Mouse (Mus musculus) myocyte (in vitro differentiated cells): ENCODE results near the gene Clk4. TPM values are rescaled to one million over a fixed set of nuclear protein-coding genes. Genes with fewer than 3 reads are reported as not detected.

Experiments used
- H3K27me3 ChIP-seq: one replicate; pipeline ENCODE4 v1.6.1; 2011; ENCODE audit not compliant: control insufficient read depth, insufficient read depth, insufficient read length
- H3K36me3 ChIP-seq: one replicate; pipeline ENCODE4 v1.6.1; 2011; ENCODE audit not compliant: control insufficient read depth, insufficient read depth
- H3K4me2 ChIP-seq: one replicate; pipeline ENCODE4 v1.6.1; 2011; ENCODE audit warnings: low read depth, control low read depth
- H3K4me3 ChIP-seq: one replicate; pipeline ENCODE4 v1.5.1; 2011; ENCODE audit warnings: mild to moderate bottlenecking, control low read depth, moderate library complexity
- H3K79me2 ChIP-seq: one replicate; pipeline ENCODE4 v1.6.1; 2011; ENCODE audit not compliant: control insufficient read depth, insufficient read depth
- H3ac ChIP-seq: one replicate; pipeline ENCODE4 v1.6.1; 2011; ENCODE audit not compliant: control insufficient read depth, insufficient read length
- CEBPB ChIP-seq: IDR thresholded peaks from 2 replicates; pipeline ENCODE4 v1.6.1; 2011; ENCODE audit warnings: mild to moderate bottlenecking, moderate library complexity; ENCODE audit not compliant: poor library complexity, insufficient read depth, severe bottlenecking
- E2F4 ChIP-seq: IDR thresholded peaks from one replicate; pipeline ENCODE4 v1.6.1; 2011; ENCODE audit warnings: mild to moderate bottlenecking, control low read depth, moderate library complexity; ENCODE audit not compliant: insufficient read depth
- MAX ChIP-seq: IDR thresholded peaks from one replicate; pipeline ENCODE4 v1.6.1; 2011; ENCODE audit warnings: low read depth, mild to moderate bottlenecking, control low read depth
- MYOD1 ChIP-seq, 3 experiments: IDR thresholded peaks; one replicate each; pipeline ENCODE4 v1.6.1; 2011; ENCODE audit warnings: control low read depth in 2 of 3, low read depth in 2 of 3, mild to moderate bottlenecking in 2 of 3, moderate library complexity in 1 of 3; ENCODE audit not compliant: insufficient read length in 2 of 3, control insufficient read depth in 1 of 3
- MYOG ChIP-seq, 3 experiments: IDR thresholded peaks; one replicate each; pipeline ENCODE4 v1.6.1; 2011; ENCODE audit warnings: control low read depth in 2 of 3, low read depth in 2 of 3, mild to moderate bottlenecking in 2 of 3; ENCODE audit not compliant: insufficient read length in 2 of 3, control insufficient read depth in 1 of 3, insufficient read depth in 1 of 3
- POLR2A ChIP-seq: IDR thresholded peaks from one replicate; pipeline ENCODE4 v1.6.1; 2011; ENCODE audit warnings: low read depth, mild to moderate bottlenecking, control low read depth, moderate library complexity; ENCODE audit not compliant: insufficient read length
- POLR2AphosphoS2 ChIP-seq: IDR thresholded peaks from one replicate; pipeline ENCODE4 v1.6.1; 2011; ENCODE audit warnings: low read depth, control low read depth; ENCODE audit not compliant: insufficient read length
- REST ChIP-seq: IDR thresholded peaks from one replicate; pipeline ENCODE4 v1.6.1; 2011; ENCODE audit warnings: mild to moderate bottlenecking, control low read depth, moderate library complexity; ENCODE audit not compliant: insufficient read depth, insufficient read length
- SRF ChIP-seq: IDR thresholded peaks from one replicate; pipeline ENCODE4 v1.6.1; 2011; ENCODE audit warnings: low read depth; ENCODE audit not compliant: control insufficient read depth, insufficient read length
- TCF12 ChIP-seq: IDR thresholded peaks from one replicate; pipeline ENCODE4 v1.6.1; 2011; ENCODE audit warnings: mild to moderate bottlenecking, control low read depth; ENCODE audit not compliant: poor library complexity, insufficient read depth, severe bottlenecking
- TCF3 ChIP-seq: IDR thresholded peaks from one replicate; pipeline ENCODE4 v1.6.1; 2011; ENCODE audit warnings: low read depth, control low read depth; ENCODE audit not compliant: insufficient read length
- USF1 ChIP-seq: IDR thresholded peaks from one replicate; pipeline ENCODE4 v1.6.1; 2011; ENCODE audit warnings: low read depth, mild to moderate bottlenecking, control low read depth, moderate library complexity
- polyA plus RNA-seq: library from polyadenylated mRNA; unstranded; fragments of >200 nt; fragmentation: generic; extraction: Trizol; gene quantifications from one replicate; pipeline ENCODE4 v1.2.1, GENCODE M21; 2012; ENCODE audit warnings: missing spikeins

The Clk4 gene
- 12.4 TPM for polyA plus RNA-seq

DNA sequence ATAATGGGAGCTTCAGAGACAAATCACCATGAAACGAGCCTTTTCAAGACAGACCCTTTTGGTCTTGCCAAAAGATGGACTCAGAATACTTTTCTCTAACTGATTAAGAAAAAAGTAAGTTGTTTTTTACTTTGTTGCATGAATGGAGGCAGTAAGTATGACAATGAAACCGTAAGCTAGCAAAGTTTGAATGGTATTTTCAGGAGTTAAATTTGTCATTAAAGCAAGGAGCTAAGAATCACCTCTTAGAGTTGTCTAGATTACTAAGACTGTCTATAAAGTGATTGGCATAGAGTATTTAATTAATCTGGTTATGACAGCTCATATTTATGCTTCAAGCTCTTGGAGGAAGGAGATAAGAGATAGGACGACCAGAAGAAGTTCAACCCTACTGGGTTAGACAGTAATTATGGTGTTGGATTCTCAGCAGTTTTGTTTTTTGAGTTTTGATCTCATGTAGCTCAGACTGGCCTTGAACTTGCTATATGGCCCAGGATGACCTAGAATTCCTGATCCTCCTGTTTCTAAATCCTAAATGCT, at the start of gene Clk4:
Gene Clk4 (plus strand): TSS at position 51 of the 540 bp plus-strand sequence.
- Histone ChIP-seq H3K4me2 (peak within 1 kb of the TSS; percentile 91), H3K79me2 (peaks cover 36% of the 10 kb centered on the region), H3K27me3 (peaks cover 5% of the 10 kb centered on the region), H3K36me3 (peaks cover 3% of the 10 kb centered on the region), H3K4me3 (peak within 1 kb of the TSS; percentile 90), H3ac (peak within 1 kb of the TSS; percentile 76)
- TF ChIP-seq MAX (no peak), TCF12 (no peak), MYOG (IDR thresholded peaks at IDR 0.05; ENCODE audit: control insufficient read depth in 1 of 3, insufficient read depth in 1 of 3, insufficient read length in 2 of 3, low read depth in 2 of 3) (no peak), POLR2AphosphoS2 (no peak), TCF3 (no peak)

DNA sequence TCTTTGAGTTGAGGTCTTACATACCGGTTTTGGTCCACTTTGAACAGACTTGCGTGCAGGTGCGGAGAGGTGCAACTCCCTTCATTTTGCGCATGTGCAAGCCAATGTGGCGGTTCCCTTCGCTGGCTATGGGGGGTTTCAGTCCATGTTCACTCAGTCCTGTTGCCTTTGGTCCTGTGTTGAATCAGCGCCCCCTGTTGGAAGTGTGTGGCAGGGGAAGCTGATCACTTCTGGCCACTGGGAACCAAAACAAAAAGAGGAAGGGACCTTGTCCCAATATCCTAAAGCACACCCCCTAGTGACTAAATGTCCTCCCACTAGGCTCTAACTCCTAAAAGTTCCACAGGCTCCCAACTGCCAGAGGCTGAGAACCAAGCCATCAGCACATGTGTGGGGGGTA, 47.5 kb upstream of the Clk4 start:
- Histone ChIP-seq H3K36me3 (no peaks in the 10 kb centered on the region), H3K27me3 (peaks cover 4% of the 10 kb centered on the region), H3ac (no peak overlapping the region), H3K4me2 (no peak overlapping the region), H3K79me2 (no peaks in the 10 kb centered on the region), H3K4me3 (no peak overlapping the region)
- TF ChIP-seq TCF3 (no peak), MYOG (IDR thresholded peaks at IDR 0.05; ENCODE audit: control insufficient read depth in 1 of 3, insufficient read depth in 1 of 3, insufficient read length in 2 of 3, low read depth in 2 of 3) (no peak), E2F4 (no peak), POLR2A (no peak), REST (no peak), TCF12 (no peak), CEBPB (no peak), POLR2AphosphoS2 (no peak), MYOD1 (IDR thresholded peaks at IDR 0.05; ENCODE audit: control insufficient read depth in 1 of 3, insufficient read length in 2 of 3, low read depth in 2 of 3) (no peak), SRF (no peak), MAX (no peak), USF1 (no peak)

DNA sequence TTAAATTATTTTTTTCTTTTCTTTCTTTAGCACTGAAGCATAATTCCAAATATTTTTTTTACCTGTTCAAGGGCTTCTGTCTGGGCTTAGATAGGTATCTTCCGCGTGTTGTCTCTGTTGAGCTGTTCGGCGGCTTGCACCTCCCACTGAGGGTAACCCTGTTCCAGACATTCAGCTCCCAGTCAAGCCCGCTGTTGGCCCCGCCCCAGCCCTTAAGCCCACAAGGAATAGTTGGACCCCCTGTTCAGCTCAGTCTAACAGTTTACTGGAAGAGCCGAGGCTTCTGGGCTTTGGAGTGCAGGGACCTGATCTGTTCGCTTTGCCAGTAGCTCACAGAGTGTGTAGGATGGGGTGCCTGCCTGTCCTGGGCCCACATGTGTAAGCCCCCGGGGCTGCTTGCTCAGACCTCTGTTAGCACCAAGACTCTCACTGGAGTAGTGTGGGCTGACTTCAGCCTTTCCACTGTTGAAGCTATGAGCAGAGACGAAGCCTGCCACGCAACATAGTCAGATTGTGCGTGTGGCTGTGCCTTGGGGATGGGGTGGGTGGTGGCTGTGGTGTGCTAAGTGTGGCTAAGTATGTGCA, 42.0 kb upstream of the Clk4 start:
- Histone ChIP-seq H3K4me2 (no peak overlapping the region), H3ac (no peak overlapping the region), H3K4me3 (no peak overlapping the region), H3K27me3 (peaks cover 11% of the 10 kb centered on the region), H3K79me2 (no peaks in the 10 kb centered on the region), H3K36me3 (no peaks in the 10 kb centered on the region)
- TF ChIP-seq REST: no peak

DNA sequence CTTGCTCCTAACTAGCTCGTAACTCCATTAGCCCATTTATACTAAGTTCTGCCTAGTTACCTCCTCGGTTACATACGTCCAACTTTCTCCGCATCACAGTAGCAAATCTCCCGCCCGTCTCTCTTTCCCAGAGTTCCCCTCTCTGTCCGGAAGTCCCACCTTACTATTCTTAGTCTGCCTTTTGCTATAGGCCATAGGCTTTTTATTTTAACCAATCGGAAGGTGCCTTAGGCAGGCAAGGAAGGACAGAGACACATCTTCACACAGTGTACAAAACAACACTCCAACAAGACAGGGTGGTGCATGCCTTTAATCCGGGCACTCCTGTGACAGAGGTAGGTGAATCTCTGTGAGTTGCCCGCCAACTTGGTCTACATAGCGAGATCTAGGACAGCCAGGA, 41.2 kb upstream of the Clk4 start, which contains the start of gene Gm12569:
Gene Gm12569 (plus strand): TSS at position 166 of the 400 bp plus-strand sequence.
- TF ChIP-seq POLR2AphosphoS2 (no peak), MYOG (IDR thresholded peaks at IDR 0.05; ENCODE audit: control insufficient read depth in 1 of 3, insufficient read depth in 1 of 3, insufficient read length in 2 of 3, low read depth in 2 of 3) (no peak), TCF3 (no peak), E2F4 (no peak), REST (no peak), MAX (no peak), MYOD1 (IDR thresholded peaks at IDR 0.05; ENCODE audit: control insufficient read depth in 1 of 3, insufficient read length in 2 of 3, low read depth in 2 of 3) (no peak), SRF (no peak), TCF12 (no peak), USF1 (no peak), POLR2A (no peak)
- no peak within 1 kb of the TSS for H3K4me2 ChIP-seq
- no peaks in the 10 kb centered on the region for H3K79me2 ChIP-seq
- no peak within 1 kb of the TSS for H3K4me3 ChIP-seq
- no peaks in the 10 kb centered on the region for H3K36me3 ChIP-seq
- H3ac ChIP-seq: no peak within 1 kb of the TSS
- H3K27me3 ChIP-seq: peaks cover 10% of the 10 kb centered on the region

DNA sequence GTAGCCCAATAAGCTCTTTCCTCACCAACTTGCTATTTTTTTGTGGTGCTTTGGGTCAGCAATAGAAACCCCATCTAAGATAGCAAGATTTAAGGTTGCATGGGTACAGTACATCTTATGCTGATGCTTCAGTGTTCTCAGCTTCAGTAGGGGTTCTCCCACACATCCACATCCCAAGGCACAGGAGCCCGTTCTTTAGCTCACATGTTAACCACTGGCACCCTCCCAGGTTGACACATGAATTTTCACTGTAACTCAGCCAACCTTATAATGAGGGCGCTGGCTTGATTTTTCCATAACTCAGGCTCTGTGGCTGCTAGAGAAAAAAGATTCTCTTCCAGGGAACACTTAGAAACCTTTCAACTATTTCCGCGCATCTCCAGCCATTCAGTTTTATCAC, 34.4 kb upstream of the Clk4 start:
- Histone ChIP-seq H3K36me3 (no peaks in the 10 kb centered on the region), H3K79me2 (no peaks in the 10 kb centered on the region), H3ac (no peak overlapping the region), H3K4me2 (no peak overlapping the region), H3K27me3 (peaks cover 6% of the 10 kb centered on the region), H3K4me3 (no peak overlapping the region)
- TF ChIP-seq POLR2A (no peak), SRF (no peak), TCF3 (no peak), TCF12 (no peak), MAX (no peak), MYOG (IDR thresholded peaks at IDR 0.05; ENCODE audit: control insufficient read depth in 1 of 3, insufficient read depth in 1 of 3, insufficient read length in 2 of 3, low read depth in 2 of 3) (no peak), CEBPB (no peak), REST (no peak), E2F4 (no peak), POLR2AphosphoS2 (no peak)
